Mouse (Mus musculus): Measurements from ENCODE around the gene Fbxl13. TPM values are rescaled to one million over a fixed set of nuclear protein-coding genes. Genes with fewer than 3 reads are reported as not detected.

The Fbxl13 gene
- polyA plus RNA-seq, 1 experiment from 2014 or later: 0.12 TPM

DNA sequence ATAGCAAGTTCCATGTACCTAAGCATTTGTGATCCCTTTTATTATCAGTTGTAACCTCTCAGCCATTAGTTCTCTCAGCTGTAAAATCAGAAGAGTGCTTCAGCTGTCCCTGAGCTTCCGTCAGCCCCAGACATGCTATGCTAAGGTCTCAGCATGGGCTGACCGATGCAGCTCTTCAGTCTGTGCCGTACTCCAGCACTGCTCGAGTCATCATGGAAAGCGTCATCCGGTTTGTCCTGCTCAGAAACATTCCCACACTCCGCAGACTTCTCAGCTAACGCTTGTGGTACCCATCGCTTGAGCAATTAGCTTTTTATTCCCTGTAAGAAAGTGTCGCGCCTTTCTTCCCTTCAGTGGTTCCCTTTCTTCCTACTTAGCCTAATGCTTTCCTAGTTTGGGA, 146.5 kb downstream of the Fbxl13 start:
- WGBS: 80% methylated on average over 11 of the region's 11 CpGs
- no peak for DNase-seq (ENCODE audit: low spot score)
- no peak overlapping the region for H3K4me3 ChIP-seq (ENCODE audit: low read depth, low read length)
- H3K4me2 ChIP-seq (ENCODE audit: low read depth, severe bottlenecking): no peak overlapping the region
- H3K36me3 ChIP-seq (ENCODE audit: control insufficient read depth, insufficient read depth, low read length): no peaks in the 10 kb centered on the region
- no peak overlapping the region for H3K27ac ChIP-seq (replicated peaks; ENCODE audit: low read depth, low read length)
- no peaks in the 10 kb centered on the region for H3K9me3 ChIP-seq (ENCODE audit: control insufficient read depth, low read length)
- ATAC-seq (ENCODE audit: insufficient number of reproducible peaks, low FRiP score, low TSS enrichment, low read depth): no peak
- peaks cover 4% of the 10 kb centered on the region; the same call in 1 of the 2 replicates for H3K4me1 ChIP-seq (ENCODE audit: control insufficient read depth, insufficient read depth, low read length)
- H3K9ac ChIP-seq (ENCODE audit: low read length): no peak overlapping the region
- no peaks in the 10 kb centered on the region for H3K27me3 ChIP-seq (ENCODE audit: control insufficient read depth, insufficient read depth, low read length)

DNA sequence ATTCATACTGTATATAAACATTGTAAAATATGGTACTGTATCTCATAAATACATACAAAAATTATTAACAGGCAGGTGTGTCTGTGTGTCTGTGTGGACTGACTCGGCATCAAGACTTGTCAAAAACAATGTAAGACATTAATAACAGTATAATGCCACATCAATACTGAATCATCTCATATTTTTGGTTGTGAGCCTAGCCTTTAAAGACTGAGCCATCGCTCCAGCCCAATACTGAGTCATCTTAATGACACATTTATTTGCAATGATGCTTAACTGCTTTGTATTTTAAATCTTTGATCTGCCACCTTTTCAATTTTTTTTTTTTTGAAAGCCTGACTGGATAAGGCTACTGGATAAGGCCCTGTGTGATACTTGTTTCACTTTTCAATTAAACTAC, 146.9 kb downstream of the Fbxl13 start:
- Histone ChIP-seq H3K4me1 (ENCODE audit: control insufficient read depth, insufficient read depth, low read length) (peaks cover 4% of the 10 kb centered on the region; the same call in 1 of the 2 replicates), H3K9me3 (ENCODE audit: control insufficient read depth, low read length) (no peaks in the 10 kb centered on the region), H3K9ac (ENCODE audit: low read length) (no peak overlapping the region), H3K4me2 (ENCODE audit: low read depth, severe bottlenecking) (no peak overlapping the region), H3K4me3 (ENCODE audit: low read depth, low read length) (no peak overlapping the region), H3K27me3 (ENCODE audit: control insufficient read depth, insufficient read depth, low read length) (no peaks in the 10 kb centered on the region), H3K36me3 (ENCODE audit: control insufficient read depth, insufficient read depth, low read length) (no peaks in the 10 kb centered on the region), H3K27ac (replicated peaks; ENCODE audit: low read depth, low read length) (no peak overlapping the region)
- no peak for DNase-seq (ENCODE audit: low spot score)
- ATAC-seq (ENCODE audit: insufficient number of reproducible peaks, low FRiP score, low TSS enrichment, low read depth): no peak
- WGBS: 92% methylated on average over 2 of the region's 2 CpGs

DNA sequence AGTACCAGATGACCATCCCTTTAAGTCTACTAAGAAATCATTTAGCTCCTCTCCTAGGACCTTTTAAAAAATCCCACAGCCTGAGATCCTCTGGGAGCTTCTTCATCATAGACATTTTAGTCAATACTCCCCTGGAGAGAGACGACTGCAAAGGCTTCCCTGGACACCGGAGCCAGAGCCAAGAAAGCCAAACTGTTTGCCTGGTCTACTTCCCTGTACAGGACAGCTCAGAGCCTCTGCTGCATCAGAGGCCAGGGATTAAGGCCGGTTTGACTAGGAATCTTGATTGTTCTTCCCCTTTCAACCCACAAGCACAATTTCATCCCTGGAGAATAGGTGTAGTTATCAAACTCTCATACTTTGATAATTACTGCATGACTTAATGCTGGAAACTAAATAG, 148.6 kb downstream of the Fbxl13 start:
- WGBS: 51% methylated on average over 3 of the region's 3 CpGs
- ATAC-seq (ENCODE audit: insufficient number of reproducible peaks, low FRiP score, low TSS enrichment, low read depth) (no peak), DNase-seq (ENCODE audit: low spot score) (no peak)
- no peaks in the 10 kb centered on the region for H3K36me3 ChIP-seq (ENCODE audit: control insufficient read depth, insufficient read depth, low read length)
- peaks cover 4% of the 10 kb centered on the region; the same call in 1 of the 2 replicates for H3K4me1 ChIP-seq (ENCODE audit: control insufficient read depth, insufficient read depth, low read length)
- no peaks in the 10 kb centered on the region for H3K9me3 ChIP-seq (ENCODE audit: control insufficient read depth, low read length)
- no peak overlapping the region for H3K4me2 ChIP-seq (ENCODE audit: low read depth, severe bottlenecking)
- peak overlapping the region; percentile 21; the same call in 1 of the 2 replicates for H3K27ac ChIP-seq (replicated peaks; ENCODE audit: low read depth, low read length)
- no peaks in the 10 kb centered on the region for H3K27me3 ChIP-seq (ENCODE audit: control insufficient read depth, insufficient read depth, low read length)
- H3K4me3 ChIP-seq (ENCODE audit: low read depth, low read length): no peak overlapping the region
- no peak overlapping the region for H3K9ac ChIP-seq (ENCODE audit: low read length)

DNA sequence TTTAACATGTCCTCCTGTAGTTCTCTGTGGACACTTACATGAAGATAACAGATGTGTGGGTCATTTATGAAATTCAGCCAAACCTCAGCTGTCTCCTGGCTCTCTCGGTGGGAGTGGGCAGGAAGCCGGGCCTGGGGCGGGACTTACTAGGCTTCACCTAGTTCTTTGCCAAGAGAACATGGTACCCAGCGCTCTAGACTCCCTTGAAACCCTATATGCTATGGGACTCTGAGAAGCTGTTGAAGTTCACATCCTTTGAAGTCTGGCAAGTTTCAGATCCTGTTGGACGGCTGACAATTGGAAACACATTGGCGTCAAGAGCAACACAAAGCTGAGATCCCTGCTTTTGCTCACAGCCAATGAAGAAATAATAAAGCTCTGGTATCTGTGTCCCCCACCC, 149.1 kb downstream of the Fbxl13 start:
- H3K4me2 ChIP-seq (ENCODE audit: low read depth, severe bottlenecking): no peak overlapping the region
- H3K9ac ChIP-seq (ENCODE audit: low read length): no peak overlapping the region
- peak overlapping the region; percentile 21; the same call in 1 of the 2 replicates for H3K27ac ChIP-seq (replicated peaks; ENCODE audit: low read depth, low read length)
- ATAC-seq (ENCODE audit: insufficient number of reproducible peaks, low FRiP score, low TSS enrichment, low read depth): peak; percentile 70; the same call in 1 of the 2 replicates
- H3K9me3 ChIP-seq (ENCODE audit: control insufficient read depth, low read length): no peaks in the 10 kb centered on the region
- no peaks in the 10 kb centered on the region for H3K27me3 ChIP-seq (ENCODE audit: control insufficient read depth, insufficient read depth, low read length)
- H3K4me3 ChIP-seq (ENCODE audit: low read depth, low read length): no peak overlapping the region
- WGBS: 21% methylated on average over 6 of the region's 6 CpGs
- DNase-seq (ENCODE audit: low spot score): peak; percentile 38
- H3K4me1 ChIP-seq (ENCODE audit: control insufficient read depth, insufficient read depth, low read length): peaks cover 4% of the 10 kb centered on the region; the same call in 1 of the 2 replicates
- no peaks in the 10 kb centered on the region for H3K36me3 ChIP-seq (ENCODE audit: control insufficient read depth, insufficient read depth, low read length)

DNA sequence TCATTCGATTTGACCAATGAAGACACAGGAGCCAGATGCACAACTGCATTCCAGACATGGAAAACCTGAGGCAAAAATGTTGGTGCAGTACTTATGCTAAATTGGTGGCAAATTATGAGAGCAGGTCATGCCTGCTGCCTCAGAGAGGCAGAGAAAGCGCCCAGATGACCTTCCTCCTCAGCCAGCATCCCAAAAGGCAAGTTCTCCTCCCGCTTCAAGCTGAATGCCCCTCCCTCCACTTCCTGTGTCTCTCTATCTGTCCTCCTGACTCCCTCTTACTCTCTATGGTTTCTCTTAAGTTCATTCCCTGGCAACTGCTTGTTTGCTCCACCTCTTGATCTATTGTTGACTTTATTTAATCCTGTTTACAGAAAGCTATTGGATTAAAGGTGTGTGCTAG, 150.7 kb downstream of the Fbxl13 start:
- WGBS: 61% methylated on average over 3 of the region's 3 CpGs
- Histone ChIP-seq H3K4me2 (ENCODE audit: low read depth, severe bottlenecking) (no peak overlapping the region), H3K9ac (ENCODE audit: low read length) (no peak overlapping the region)

DNA sequence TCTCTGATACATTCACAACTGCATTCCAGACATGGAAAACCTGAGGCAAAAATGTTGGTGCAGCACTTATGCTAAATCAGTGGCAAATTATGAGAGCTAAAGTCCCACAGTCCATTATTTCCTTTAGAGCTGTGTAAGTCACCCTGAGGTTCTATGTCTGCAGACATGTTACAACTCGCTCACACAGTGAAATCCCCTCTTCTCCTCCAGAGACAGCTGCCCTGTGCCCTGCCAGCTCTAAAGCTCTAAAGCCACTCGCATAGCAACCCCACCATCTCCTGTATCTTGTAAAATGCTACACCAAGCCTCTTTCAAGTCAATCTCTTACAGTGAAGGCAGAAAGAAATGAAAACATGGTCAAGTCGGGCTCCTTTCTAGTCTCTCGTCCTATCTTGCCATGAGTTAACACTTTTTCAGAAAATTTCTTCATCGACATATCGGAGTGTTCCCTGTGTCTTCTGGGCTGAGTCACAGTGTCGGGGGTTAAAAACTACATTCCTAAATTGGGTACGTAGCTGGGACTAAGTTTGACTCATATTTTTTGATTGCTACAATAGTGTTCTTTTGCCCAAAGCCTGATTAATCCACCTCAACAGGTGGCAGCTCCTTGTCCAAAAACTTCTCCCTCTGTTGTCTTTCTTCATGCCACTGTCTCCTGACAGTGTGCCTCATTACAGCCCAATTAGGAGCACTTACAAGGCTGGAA, 152.0 kb downstream of the Fbxl13 start:
- Histone ChIP-seq H3K27ac (replicated peaks; ENCODE audit: low read depth, low read length) (no peak overlapping the region), H3K36me3 (ENCODE audit: control insufficient read depth, insufficient read depth, low read length) (no peaks in the 10 kb centered on the region), H3K4me2 (ENCODE audit: low read depth, severe bottlenecking) (no peak overlapping the region), H3K9ac (ENCODE audit: low read length) (no peak overlapping the region), H3K4me3 (ENCODE audit: low read depth, low read length) (no peak overlapping the region), H3K27me3 (ENCODE audit: control insufficient read depth, insufficient read depth, low read length) (no peaks in the 10 kb centered on the region), H3K9me3 (ENCODE audit: control insufficient read depth, low read length) (no peaks in the 10 kb centered on the region), H3K4me1 (ENCODE audit: control insufficient read depth, insufficient read depth, low read length) (peaks cover 4% of the 10 kb centered on the region; the same call in 1 of the 2 replicates)
- 84% methylated on average over 8 of the region's 8 CpGs for WGBS
- DNase-seq (ENCODE audit: low spot score): no peak
- no peak for ATAC-seq (ENCODE audit: insufficient number of reproducible peaks, low FRiP score, low TSS enrichment, low read depth)

More for the DNA sequence above, 150.7 kb downstream of the Fbxl13 start:
- Histone ChIP-seq H3K27ac (replicated peaks; ENCODE audit: low read depth, low read length) (no peak overlapping the region), H3K36me3 (ENCODE audit: control insufficient read depth, insufficient read depth, low read length) (no peaks in the 10 kb centered on the region), H3K9me3 (ENCODE audit: control insufficient read depth, low read length) (no peaks in the 10 kb centered on the region), H3K4me3 (ENCODE audit: low read depth, low read length) (no peak overlapping the region), H3K27me3 (ENCODE audit: control insufficient read depth, insufficient read depth, low read length) (no peaks in the 10 kb centered on the region), H3K4me1 (ENCODE audit: control insufficient read depth, insufficient read depth, low read length) (peaks cover 4% of the 10 kb centered on the region; the same call in 1 of the 2 replicates)
- no peak for DNase-seq (ENCODE audit: low spot score)
- no peak for ATAC-seq (ENCODE audit: insufficient number of reproducible peaks, low FRiP score, low TSS enrichment, low read depth)

DNA sequence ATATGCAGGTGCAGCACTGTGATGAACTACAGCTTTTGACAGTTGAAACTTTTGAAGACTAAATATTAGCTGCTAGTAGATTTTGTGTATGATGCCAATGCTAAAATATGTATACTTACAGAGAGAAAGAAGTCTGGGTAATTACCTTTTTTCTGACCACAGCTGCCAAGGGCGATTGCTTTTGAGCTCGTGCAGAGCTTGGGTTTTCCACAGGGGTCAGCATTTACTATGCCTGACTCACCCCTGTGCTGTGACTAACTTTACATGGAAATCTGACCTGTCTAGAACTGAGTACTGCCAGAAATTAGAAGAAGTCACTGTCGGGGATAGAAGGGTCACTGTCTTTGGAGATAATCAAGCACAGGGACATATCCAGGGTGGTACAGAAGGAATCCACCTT, 153.2 kb downstream of the Fbxl13 start:
- no peaks in the 10 kb centered on the region for H3K36me3 ChIP-seq (ENCODE audit: control insufficient read depth, insufficient read depth, low read length)
- no peak overlapping the region for H3K4me3 ChIP-seq (ENCODE audit: low read depth, low read length)
- H3K4me1 ChIP-seq (ENCODE audit: control insufficient read depth, insufficient read depth, low read length): peaks cover 4% of the 10 kb centered on the region; the same call in 1 of the 2 replicates
- WGBS: 84% methylated on average over 3 of the region's 3 CpGs
- DNase-seq (ENCODE audit: low spot score) (no peak), ATAC-seq (ENCODE audit: insufficient number of reproducible peaks, low FRiP score, low TSS enrichment, low read depth) (no peak)
- no peaks in the 10 kb centered on the region for H3K9me3 ChIP-seq (ENCODE audit: control insufficient read depth, low read length)
- H3K27me3 ChIP-seq (ENCODE audit: control insufficient read depth, insufficient read depth, low read length): no peaks in the 10 kb centered on the region
- no peak overlapping the region for H3K4me2 ChIP-seq (ENCODE audit: low read depth, severe bottlenecking)
- no peak overlapping the region for H3K27ac ChIP-seq (replicated peaks; ENCODE audit: low read depth, low read length)
- no peak overlapping the region for H3K9ac ChIP-seq (ENCODE audit: low read length)

DNA sequence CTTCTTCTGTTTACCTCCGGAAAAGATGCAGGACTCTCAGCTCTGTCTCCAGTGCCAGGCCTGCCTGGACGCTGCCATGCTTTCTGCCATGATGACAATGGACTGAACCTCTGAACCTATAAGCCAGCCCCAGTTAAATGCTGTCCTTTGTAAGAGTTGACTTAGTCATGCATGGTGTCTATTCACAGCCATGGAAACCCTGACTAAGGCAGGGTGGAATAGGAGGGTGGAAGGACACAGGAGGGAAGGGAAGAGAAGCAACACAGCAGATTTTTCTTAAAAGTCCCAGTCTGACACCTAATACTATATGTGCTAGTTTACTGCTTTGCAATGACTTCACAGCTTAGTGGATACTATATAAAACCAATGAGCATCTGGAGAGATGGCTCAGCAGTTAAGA, 154.0 kb downstream of the Fbxl13 start:
- Histone ChIP-seq H3K27ac (replicated peaks; ENCODE audit: low read depth, low read length) (no peak overlapping the region), H3K4me3 (ENCODE audit: low read depth, low read length) (no peak overlapping the region), H3K4me2 (ENCODE audit: low read depth, severe bottlenecking) (no peak overlapping the region), H3K36me3 (ENCODE audit: control insufficient read depth, insufficient read depth, low read length) (no peaks in the 10 kb centered on the region), H3K9ac (ENCODE audit: low read length) (no peak overlapping the region), H3K9me3 (ENCODE audit: control insufficient read depth, low read length) (no peaks in the 10 kb centered on the region), H3K27me3 (ENCODE audit: control insufficient read depth, insufficient read depth, low read length) (no peaks in the 10 kb centered on the region), H3K4me1 (ENCODE audit: control insufficient read depth, insufficient read depth, low read length) (peaks cover 4% of the 10 kb centered on the region; the same call in 1 of the 2 replicates)
- ATAC-seq (ENCODE audit: insufficient number of reproducible peaks, low FRiP score, low TSS enrichment, low read depth) (no peak), DNase-seq (ENCODE audit: low spot score) (no peak)
- 84% methylated on average over 2 of the region's 2 CpGs for WGBS

Measured in limb, embryonic 11.5 days (tissue).